Mouse (Mus musculus) heart, embryonic 15.5 days (tissue): ENCODE results near the gene Dcst1. TPM values are rescaled to one million over a fixed set of nuclear protein-coding genes. Genes with fewer than 3 reads are reported as not detected.

Experiments used
- ATAC-seq: fragments of 200-750 bp; cut with Nextera tagmentation; replicated peaks from 2 replicates; pipeline ENCODE4 v1.8.0; 2017; ENCODE audit warnings: low read depth, moderate TSS enrichment; ENCODE audit not compliant: insufficient number of reproducible peaks, insufficient read depth, low FRiP score
- H3K27ac ChIP-seq: fragments of 300-500 bp; sonication (generic); 2 replicates; pipeline ENCODE4 v1.5.1; 2015; ENCODE audit warnings: mild to moderate bottlenecking, inconsistent platforms
- H3K27me3 ChIP-seq: fragments of 300-500 bp; sonication (generic); 2 replicates; pipeline ENCODE4 v1.6.1; 2015; ENCODE audit warnings: inconsistent platforms
- H3K36me3 ChIP-seq: fragments of 300-500 bp; sonication (generic); 2 replicates; pipeline ENCODE4 v1.6.1; 2015; ENCODE audit warnings: mild to moderate bottlenecking, inconsistent platforms
- H3K4me1 ChIP-seq: fragments of 300-500 bp; sonication (generic); replicated peaks from 2 replicates; pipeline ENCODE4 v1.6.1; 2015; ENCODE audit warnings: inconsistent platforms
- H3K4me2 ChIP-seq: fragments of 300-500 bp; sonication (generic); 2 replicates; pipeline ENCODE4 v1.6.1; 2015; ENCODE audit warnings: inconsistent platforms, mild to moderate bottlenecking, moderate library complexity
- H3K4me3 ChIP-seq: fragments of 300-500 bp; sonication (generic); 2 replicates; pipeline ENCODE4 v1.5.1; 2015; ENCODE audit warnings: mild to moderate bottlenecking, inconsistent platforms
- H3K9ac ChIP-seq: fragments of 300-500 bp; sonication (generic); 2 replicates; pipeline ENCODE4 v1.6.1; 2015; ENCODE audit warnings: mild to moderate bottlenecking, inconsistent platforms
- H3K9me3 ChIP-seq: fragments of 300-500 bp; sonication (generic); replicated peaks from 2 replicates; pipeline ENCODE4 v1.6.1; 2016; ENCODE audit warnings: inconsistent platforms
- WGBS: fragments of 180-500 bp; shearing (Covaris S2); methylation state at CpG from one replicate; pipeline ENCODE4 v1.1.7; 2015; ENCODE audit warnings: mixed read lengths; 5-methylcytosine and 5-hydroxymethylcytosine counted together
- polyA plus RNA-seq: library from polyadenylated mRNA; unstranded; fragments of >200 nt; fragmentation: Nextera tagmentation; extraction: Ambion mirVana; gene quantifications from 2 replicates; pipeline ENCODE4 v1.2.1, GENCODE M21; 2015

Dcst1 gene
- polyA plus RNA-seq, 1 experiment from 2014 or later: 0.06 TPM

DNA sequence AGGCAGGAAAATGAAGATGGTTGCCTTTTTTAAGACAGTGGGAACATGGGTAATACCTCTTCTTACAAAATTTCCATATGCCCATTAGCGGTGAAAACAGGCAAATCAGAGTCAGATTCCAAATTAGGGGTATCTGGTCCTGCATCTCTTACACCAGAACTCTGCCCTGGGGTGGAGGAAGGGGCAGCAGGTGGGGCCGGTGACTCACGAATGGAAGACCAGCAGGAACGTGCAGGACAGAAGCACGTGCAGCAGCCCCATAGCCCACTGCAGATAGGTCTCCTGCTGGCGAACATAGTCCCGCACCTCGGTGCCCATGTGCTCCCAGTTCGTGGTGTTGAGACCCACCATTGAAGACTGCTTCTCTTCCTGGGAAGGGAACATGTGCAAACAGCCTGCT is 9.0 kb downstream of the Dcst1 start:
- no peak overlapping the region for H3K4me3 ChIP-seq
- H3K4me2 ChIP-seq: no peak overlapping the region
- ATAC-seq: no peak
- 57% methylated on average over 9 of the region's 9 CpGs for WGBS
- no peak overlapping the region for H3K9ac ChIP-seq
- no peak overlapping the region for H3K27ac ChIP-seq
- H3K4me1 ChIP-seq: peaks cover 2% of the 10 kb centered on the region; the same call in 1 of the 2 replicates
- H3K27me3 ChIP-seq: peaks cover 23% of the 10 kb centered on the region
- H3K9me3 ChIP-seq: no peaks in the 10 kb centered on the region
- no peaks in the 10 kb centered on the region for H3K36me3 ChIP-seq

DNA sequence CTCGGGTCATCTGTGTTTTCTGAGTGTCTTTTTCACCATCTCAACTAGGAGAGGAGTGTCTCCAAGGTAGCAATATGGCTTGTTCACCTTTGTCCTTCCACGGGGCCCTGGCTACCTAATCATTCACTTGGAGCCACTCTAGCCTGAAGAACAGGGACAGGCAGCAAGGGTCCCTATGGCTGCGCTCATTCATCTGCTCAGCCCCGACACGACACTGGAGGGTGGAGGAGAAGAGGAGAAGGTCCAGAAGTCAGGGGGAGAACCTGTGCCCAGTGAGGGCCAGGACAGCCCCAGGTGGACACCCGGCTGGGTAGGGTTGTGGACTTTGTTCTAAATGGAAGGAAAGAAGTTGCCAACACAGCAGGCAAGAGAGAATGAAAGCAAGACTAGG is 9.5 kb downstream of the Dcst1 start:
- no peaks in the 10 kb centered on the region for H3K36me3 ChIP-seq
- WGBS: 81% methylated on average over 6 of the region's 6 CpGs
- no peak overlapping the region for H3K27ac ChIP-seq
- no peak overlapping the region for H3K9ac ChIP-seq
- no peaks in the 10 kb centered on the region for H3K9me3 ChIP-seq
- peaks cover 26% of the 10 kb centered on the region for H3K27me3 ChIP-seq
- H3K4me2 ChIP-seq: no peak overlapping the region
- no peak overlapping the region for H3K4me3 ChIP-seq
- peaks cover 4% of the 10 kb centered on the region for H3K4me1 ChIP-seq
- ATAC-seq: no peak

DNA sequence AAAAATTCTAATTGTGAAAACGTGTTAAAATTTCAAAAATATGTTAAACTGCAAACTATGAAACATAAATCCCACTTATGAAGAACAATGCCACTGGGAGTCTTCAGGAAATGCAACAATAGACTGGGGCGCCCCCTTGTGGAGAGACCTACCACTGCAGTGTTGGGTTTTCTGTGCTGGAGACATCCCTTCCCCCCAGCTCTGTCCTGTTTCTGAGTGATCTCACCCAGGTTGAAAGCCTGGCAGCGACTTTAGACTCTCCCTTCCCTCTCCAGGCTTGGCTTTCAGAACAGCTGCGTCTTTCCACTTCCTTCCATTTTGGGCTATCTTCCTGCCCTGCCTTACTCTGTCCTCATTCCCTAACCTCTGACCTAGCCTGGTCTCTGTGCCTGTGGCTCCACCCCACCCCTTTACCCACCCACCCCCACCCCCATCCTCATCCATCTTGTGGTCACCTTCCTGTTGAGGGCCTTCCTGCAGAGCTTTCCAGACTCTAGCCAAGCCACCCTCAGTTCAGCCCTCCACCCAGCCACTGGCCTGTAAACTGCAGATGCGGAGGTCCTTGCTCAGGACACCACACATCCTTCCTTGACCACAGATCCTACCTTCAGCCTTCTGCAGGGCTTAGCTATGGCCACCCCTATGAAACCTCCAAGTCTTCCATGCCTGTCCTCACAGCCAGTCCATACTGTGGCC is 10.1 kb downstream of the Dcst1 start:
- Histone ChIP-seq H3K4me2 (no peak overlapping the region), H3K27me3 (peaks cover 28% of the 10 kb centered on the region), H3K36me3 (no peaks in the 10 kb centered on the region), H3K4me1 (peaks cover 10% of the 10 kb centered on the region), H3K9me3 (no peaks in the 10 kb centered on the region), H3K9ac (no peak overlapping the region), H3K4me3 (no peak overlapping the region), H3K27ac (no peak overlapping the region)
- 17% methylated on average over 5 of the region's 5 CpGs for WGBS
- ATAC-seq: no peak; the same call in 1 of the 2 replicates

DNA sequence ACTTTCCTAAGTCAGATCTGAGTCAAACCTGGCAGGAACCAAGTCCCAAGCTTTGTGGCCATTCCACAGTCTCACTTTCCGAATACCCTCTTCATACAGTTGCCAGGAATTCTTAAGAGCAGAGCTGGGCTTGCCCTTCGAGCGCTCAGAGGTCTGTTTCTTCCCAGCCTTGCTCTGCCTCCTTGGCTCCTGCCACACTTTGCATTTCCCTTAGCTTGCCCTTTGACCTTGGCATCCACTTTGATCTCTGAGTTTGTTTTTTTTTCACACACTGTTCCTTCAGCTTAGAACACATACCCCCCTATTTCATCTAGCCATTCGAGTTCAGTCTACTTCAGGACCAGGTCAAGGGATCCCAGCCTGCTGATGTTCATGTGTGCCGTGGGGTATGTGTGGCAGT is 13.8 kb downstream of the Dcst1 start:
- WGBS: 66% methylated on average over 5 of the region's 5 CpGs
- Histone ChIP-seq H3K4me3 (no peak overlapping the region), H3K4me2 (no peak overlapping the region), H3K27me3 (peaks cover 37% of the 10 kb centered on the region), H3K9ac (no peak overlapping the region), H3K4me1 (peaks cover 20% of the 10 kb centered on the region), H3K36me3 (no peaks in the 10 kb centered on the region), H3K27ac (no peak overlapping the region), H3K9me3 (no peaks in the 10 kb centered on the region)
- no peak for ATAC-seq

DNA sequence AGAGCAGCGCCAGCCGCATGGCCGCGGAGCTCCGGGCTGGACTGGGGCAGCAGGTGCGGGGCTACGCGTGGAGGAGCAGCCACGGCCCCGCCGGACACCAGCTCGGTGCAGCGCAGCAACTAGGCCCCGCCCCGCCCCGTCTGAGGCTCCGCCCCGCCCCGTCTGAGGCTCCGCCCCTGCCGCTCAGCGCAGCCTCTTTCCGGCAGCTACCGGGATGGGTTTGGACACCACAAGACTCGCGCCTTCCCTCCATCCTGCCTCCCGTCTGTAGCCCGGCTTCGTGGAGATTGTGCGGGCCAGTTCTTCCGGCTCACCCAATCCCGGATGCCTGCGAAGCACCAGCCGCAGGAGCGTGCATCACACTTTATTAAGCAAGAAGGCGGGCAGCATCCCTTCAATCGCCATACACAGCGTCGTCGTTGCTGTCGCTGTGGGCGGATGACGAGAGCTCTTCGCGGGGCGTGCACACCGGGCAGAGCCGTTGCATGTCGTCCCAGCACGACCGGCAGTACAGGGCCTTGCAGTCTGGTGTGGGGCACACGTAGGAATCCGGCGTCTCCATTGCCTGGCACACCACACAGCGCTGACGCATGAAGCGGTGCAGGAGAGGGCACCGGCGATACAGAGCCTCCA is 15.1 kb downstream of the Dcst1 start, which contains the start of gene Adam15:
Adam15 (minus strand) TSS at position 128 of the 633 bp plus-strand sequence.
- Histone ChIP-seq H3K4me3 (peak within 1 kb of the TSS; percentile 77), H3K4me2 (peak within 1 kb of the TSS; percentile 98), H3K27ac (peak within 1 kb of the TSS; percentile 63), H3K36me3 (no peaks in the 10 kb centered on the region), H3K4me1 (peaks cover 19% of the 10 kb centered on the region), H3K9me3 (no peaks in the 10 kb centered on the region), H3K27me3 (peaks cover 33% of the 10 kb centered on the region), H3K9ac (peak within 1 kb of the TSS; percentile 67)
- under 1% methylated on average over 59 of the region's 59 CpGs for WGBS
- peak; percentile 84 for ATAC-seq

DNA sequence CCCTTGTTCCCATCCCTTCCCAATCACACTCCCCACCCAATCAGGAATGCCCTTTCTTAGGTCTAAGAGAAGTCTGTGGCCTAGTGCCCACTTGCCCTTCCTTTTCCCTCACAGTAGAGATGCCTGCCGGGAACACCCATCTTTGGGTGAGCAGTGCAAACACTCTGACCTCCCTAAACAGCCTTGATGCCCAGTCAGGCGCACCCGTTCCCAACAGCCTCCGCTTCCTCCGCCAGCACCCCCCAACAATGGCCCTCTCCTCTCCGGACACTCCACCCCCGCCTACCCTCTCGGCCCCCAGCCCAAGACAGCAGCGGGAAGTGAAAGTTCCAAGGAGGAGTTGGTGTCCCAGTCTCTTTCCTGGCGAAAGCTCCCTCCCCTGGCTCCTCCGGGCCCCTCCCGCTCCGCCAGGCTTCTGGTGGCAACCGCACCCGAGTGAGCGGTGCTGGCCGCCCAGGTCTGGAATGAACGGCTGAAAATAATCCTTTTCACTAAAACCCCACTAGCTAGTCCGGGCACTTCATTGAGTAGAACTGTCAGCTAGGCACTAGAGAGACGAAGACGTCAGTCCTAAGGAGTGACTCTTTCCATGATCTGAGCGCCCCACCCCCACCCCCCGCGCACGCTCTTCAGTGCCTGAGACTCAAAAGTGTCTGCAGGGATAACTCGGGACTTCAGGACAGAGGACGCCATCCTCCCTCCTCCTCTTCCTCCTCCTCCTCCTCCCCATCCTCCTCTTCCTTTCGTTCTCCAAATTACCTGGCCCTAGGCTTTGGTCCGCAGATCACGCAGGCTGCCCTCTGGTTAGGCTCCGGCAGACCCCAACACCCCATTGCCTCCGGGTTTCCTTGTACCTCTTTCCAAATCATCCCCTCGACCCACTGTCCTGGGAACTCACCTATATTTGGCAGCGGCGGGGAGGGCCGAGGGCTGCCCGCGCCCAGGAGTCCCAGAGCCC is 15.9 kb downstream of the Dcst1 start:
- Histone ChIP-seq H3K36me3 (no peaks in the 10 kb centered on the region), H3K27me3 (peaks cover 33% of the 10 kb centered on the region), H3K4me2 (peak overlapping the region; percentile 98), H3K9me3 (no peaks in the 10 kb centered on the region), H3K4me3 (peak overlapping the region; percentile 77), H3K27ac (peak overlapping the region; percentile 63), H3K9ac (peak overlapping the region; percentile 67), H3K4me1 (peaks cover 18% of the 10 kb centered on the region)
- WGBS: under 1% methylated on average over 38 of the region's 38 CpGs
- peak; percentile 24 for ATAC-seq

DNA sequence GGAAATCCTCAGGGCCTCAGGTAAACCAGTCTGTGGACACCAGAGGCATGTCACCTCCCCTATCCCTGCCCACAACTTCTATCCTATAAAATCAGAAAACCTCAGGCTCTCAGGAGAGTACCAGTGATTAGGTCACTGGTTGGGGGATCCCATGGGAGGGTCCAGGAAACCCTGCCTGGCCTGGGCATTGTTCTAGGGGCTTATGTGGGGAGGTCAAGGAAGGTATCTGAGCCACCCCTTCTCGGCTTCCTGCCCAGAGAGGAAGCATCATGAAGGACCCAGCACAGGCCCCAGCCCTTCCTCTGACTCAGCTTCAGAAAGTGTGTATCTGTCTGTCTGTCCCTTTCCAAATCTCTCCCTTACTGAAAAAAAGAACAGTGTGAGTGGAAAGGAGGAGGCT is 17.1 kb downstream of the Dcst1 start:
- no peak overlapping the region for H3K9ac ChIP-seq
- peaks cover 31% of the 10 kb centered on the region for H3K27me3 ChIP-seq
- 52% methylated on average over 1 of the region's 1 CpGs for WGBS
- no peaks in the 10 kb centered on the region for H3K9me3 ChIP-seq
- 0 out of 2 replicates have a peak, but pooled peaks have one; percentile 13 for ATAC-seq
- peak overlapping the region; percentile 63 for H3K27ac ChIP-seq
- peak overlapping the region; percentile 77 for H3K4me3 ChIP-seq
- H3K4me2 ChIP-seq: peak overlapping the region; percentile 98
- H3K36me3 ChIP-seq: no peaks in the 10 kb centered on the region
- peaks cover 18% of the 10 kb centered on the region for H3K4me1 ChIP-seq

DNA sequence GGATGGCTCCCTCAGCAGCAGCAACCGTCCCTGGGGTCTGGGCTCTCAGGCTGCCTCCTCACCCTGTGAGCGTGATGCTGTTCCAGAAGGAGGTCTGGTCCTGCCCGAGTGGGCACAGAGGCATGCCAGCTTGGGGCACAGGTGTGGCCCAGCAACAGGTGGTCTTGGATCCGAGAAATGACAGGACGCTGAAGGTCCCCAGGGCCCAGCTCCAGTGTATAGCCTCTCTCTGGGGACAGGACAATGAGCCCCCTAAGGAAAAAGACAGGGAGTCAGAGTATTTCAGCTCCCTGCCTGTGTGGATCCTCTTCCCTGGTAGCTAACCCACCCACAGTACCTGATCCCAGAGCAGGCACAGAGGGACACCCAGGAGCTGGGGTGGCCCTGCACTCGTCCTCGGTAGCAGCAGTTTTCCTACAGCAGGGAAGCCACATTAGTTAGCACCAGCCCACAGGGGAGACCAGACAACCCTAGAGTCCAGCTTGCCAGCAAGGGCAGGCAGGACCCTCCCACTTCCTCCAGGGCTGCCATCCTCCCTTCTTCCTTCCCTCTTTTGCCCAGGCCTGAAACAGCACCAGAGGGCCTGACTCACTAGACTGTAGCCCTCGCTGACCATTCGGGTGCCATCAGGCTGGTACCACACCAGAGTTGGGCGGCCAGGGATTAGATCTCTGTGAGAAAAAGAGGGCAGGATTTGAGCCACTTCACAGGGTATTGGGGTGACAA is 18.1 kb downstream of the Dcst1 start:
- H3K9ac ChIP-seq: no peak overlapping the region
- H3K4me3 ChIP-seq: no peak overlapping the region
- ATAC-seq: no peak
- H3K27ac ChIP-seq: no peak overlapping the region
- WGBS: 73% methylated on average over 10 of the region's 10 CpGs
- 0 out of 2 replicates have a peak overlapping the region, but pooled peaks have one; percentile 10 for H3K4me2 ChIP-seq
- peaks cover 18% of the 10 kb centered on the region for H3K4me1 ChIP-seq
- no peaks in the 10 kb centered on the region for H3K9me3 ChIP-seq
- H3K27me3 ChIP-seq: peaks cover 22% of the 10 kb centered on the region
- no peaks in the 10 kb centered on the region for H3K36me3 ChIP-seq

DNA sequence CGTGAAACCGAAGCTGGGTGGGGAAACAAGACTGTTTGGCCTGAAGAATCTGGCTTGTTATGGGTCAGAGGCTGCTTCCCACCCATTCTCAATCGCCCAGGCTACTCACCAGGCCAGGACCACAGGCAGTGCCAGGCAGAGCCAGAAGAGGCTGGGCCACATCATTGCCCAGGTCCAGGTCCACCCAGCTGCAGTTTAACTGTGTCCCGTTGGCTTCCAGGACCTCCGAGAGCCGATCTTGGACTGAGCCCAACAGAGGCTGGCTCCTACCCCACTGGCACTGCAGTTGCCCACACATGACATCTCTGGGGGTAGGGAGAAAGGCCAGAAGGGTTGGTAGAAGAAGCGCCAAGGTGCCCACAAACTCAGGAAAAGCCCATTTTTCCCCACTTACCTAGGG is 21.8 kb downstream of the Dcst1 start:
- H3K36me3 ChIP-seq: no peaks in the 10 kb centered on the region
- no peaks in the 10 kb centered on the region for H3K9me3 ChIP-seq
- no peak overlapping the region for H3K27ac ChIP-seq
- H3K4me2 ChIP-seq: no peak overlapping the region
- peaks cover 7% of the 10 kb centered on the region for H3K27me3 ChIP-seq
- H3K4me3 ChIP-seq: no peak overlapping the region
- H3K9ac ChIP-seq: no peak overlapping the region
- ATAC-seq: no peak
- 80% methylated on average over 7 of the region's 7 CpGs for WGBS
- peaks cover 16% of the 10 kb centered on the region for H3K4me1 ChIP-seq

DNA sequence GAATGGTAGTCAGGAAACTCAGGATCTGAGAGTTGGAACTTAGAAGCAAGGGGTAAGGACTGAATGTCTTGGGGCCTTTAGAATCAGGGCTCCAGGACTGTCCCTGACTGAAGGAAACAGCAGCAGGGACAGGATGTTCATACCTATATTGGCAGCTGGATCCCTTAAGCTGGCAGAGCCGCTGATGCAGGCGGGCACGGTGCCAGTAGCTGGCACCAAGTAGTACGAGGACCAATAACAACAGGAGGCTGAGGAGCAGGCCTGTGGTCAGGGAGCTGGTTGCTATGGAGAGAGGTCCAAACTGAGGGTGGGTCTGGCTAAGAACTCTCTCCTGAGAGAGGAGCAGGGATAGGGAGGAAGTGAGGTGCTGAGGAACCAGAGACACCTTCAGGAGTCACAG is 23.3 kb downstream of the Dcst1 start:
- WGBS: 80% methylated on average over 4 of the region's 4 CpGs
- Histone ChIP-seq H3K9me3 (no peaks in the 10 kb centered on the region), H3K4me3 (no peak overlapping the region), H3K4me2 (no peak overlapping the region), H3K9ac (no peak overlapping the region), H3K36me3 (no peaks in the 10 kb centered on the region), H3K27me3 (no peaks in the 10 kb centered on the region), H3K4me1 (peaks cover 26% of the 10 kb centered on the region), H3K27ac (no peak overlapping the region)
- ATAC-seq: no peak
